Mouse (Mus musculus) kidney, adult 2 months (tissue): ENCODE results near the gene Gm20425. TPM values are rescaled to one million over a fixed set of nuclear protein-coding genes. Genes with fewer than 3 reads are reported as not detected.

Source experiments
- DNase-seq: peaks from one replicate; pipeline ENCODE4 v3.0.0; 2021
- H3K27ac ChIP-seq: fragments of 200-500 bp; 2 replicates; pipeline ENCODE4 v1.5.1; 2012; ENCODE audit warnings: low read depth, low read length, control low read depth, inconsistent platforms; ENCODE audit not compliant: insufficient read depth
- H3K27me3 ChIP-seq: fragments of 200-500 bp; replicated peaks from 2 replicates; pipeline ENCODE4 v1.6.1; 2012; ENCODE audit warnings: mild to moderate bottlenecking, moderate library complexity, low read length, inconsistent platforms; ENCODE audit not compliant: control insufficient read depth, insufficient read depth
- H3K36me3 ChIP-seq: fragments of 200-500 bp; 2 replicates; pipeline ENCODE4 v1.6.1; 2012; ENCODE audit warnings: mild to moderate bottlenecking, moderate library complexity, low read length, inconsistent platforms; ENCODE audit not compliant: control insufficient read depth, insufficient read depth
- H3K4me1 ChIP-seq: fragments of 200-500 bp; 2 replicates; pipeline ENCODE4 v1.6.1; 2011; ENCODE audit warnings: low read length; ENCODE audit not compliant: control insufficient read depth, insufficient read depth
- H3K4me3 ChIP-seq: fragments of 200-500 bp; 2 replicates; pipeline ENCODE4 v1.5.1; 2011; ENCODE audit warnings: mild to moderate bottlenecking, low read depth, low read length, control low read depth; ENCODE audit not compliant: insufficient read depth
- CTCF ChIP-seq: fragments of 200-500 bp; conservative IDR thresholded peaks from 2 replicates; pipeline ENCODE4 v1.5.1; 2011; ENCODE audit warnings: low read depth, mild to moderate bottlenecking, control low read depth, low read length, moderate library complexity, mixed read lengths; ENCODE audit not compliant: insufficient read depth, insufficient read length
- POLR2A ChIP-seq: fragments of 200-500 bp; IDR thresholded peaks from one replicate; pipeline ENCODE4 v1.6.1; 2011; ENCODE audit warnings: low read depth, low read length, control low read depth
- WGBS: fragments of 180-500 bp; shearing (Covaris S2); methylation state at CpG from one replicate; pipeline ENCODE4 v1.1.7; 2018; 5-methylcytosine and 5-hydroxymethylcytosine counted together
- polyA plus RNA-seq: library from polyadenylated mRNA; depleted of rRNA; stranded (reverse); fragments of >200 nt; gene quantifications from 2 replicates; pipeline ENCODE4 v1.2.3, GENCODE M21; 2012

Gene Gm20425
- polyA plus RNA-seq, 1 experiment: not detected

DNA sequence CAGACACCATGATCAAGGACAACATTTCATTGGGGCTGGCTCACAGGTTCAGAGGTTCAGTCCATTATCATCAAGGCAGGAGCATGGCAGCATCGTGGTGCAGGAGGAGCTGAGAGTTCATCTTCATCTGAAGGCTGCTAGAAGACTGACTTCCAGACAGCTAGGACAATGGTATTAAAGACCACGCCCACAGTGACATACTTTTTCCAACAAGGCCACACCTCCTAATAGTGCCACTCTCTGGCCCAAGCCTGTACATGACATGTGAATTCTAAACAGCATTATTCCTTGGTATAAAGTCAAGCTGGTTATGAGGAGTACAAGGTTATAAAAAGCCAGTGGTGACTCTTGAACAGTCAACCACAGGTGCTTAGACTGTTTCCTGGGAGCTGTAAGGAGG, 75.5 kb downstream of the Gm20425 start:
- DNase-seq: no peak
- no peak for TF ChIP-seq CTCF
- no peak for TF ChIP-seq POLR2A
- Histone ChIP-seq H3K27ac (no peak overlapping the region), H3K4me1 (no peaks in the 10 kb centered on the region), H3K4me3 (no peak overlapping the region), H3K27me3 (no peaks in the 10 kb centered on the region), H3K36me3 (no peaks in the 10 kb centered on the region)
- 85% methylated on average over 2 of the region's 2 CpGs for WGBS

- Histone ChIP-seq H3K4me3 (no peak overlapping the region), H3K36me3 (no peaks in the 10 kb centered on the region), H3K27me3 (no peaks in the 10 kb centered on the region), H3K27ac (no peak overlapping the region), H3K4me1 (no peaks in the 10 kb centered on the region)
- TF ChIP-seq POLR2A (no peak), CTCF (no peak)
- DNase-seq: no peak
- 66% methylated on average over 5 of the region's 5 CpGs for WGBS
These were observed 76.8 kb downstream of the Gm20425 start for GRCm38 (mm10) chr9:103153286-103153685.

DNA sequence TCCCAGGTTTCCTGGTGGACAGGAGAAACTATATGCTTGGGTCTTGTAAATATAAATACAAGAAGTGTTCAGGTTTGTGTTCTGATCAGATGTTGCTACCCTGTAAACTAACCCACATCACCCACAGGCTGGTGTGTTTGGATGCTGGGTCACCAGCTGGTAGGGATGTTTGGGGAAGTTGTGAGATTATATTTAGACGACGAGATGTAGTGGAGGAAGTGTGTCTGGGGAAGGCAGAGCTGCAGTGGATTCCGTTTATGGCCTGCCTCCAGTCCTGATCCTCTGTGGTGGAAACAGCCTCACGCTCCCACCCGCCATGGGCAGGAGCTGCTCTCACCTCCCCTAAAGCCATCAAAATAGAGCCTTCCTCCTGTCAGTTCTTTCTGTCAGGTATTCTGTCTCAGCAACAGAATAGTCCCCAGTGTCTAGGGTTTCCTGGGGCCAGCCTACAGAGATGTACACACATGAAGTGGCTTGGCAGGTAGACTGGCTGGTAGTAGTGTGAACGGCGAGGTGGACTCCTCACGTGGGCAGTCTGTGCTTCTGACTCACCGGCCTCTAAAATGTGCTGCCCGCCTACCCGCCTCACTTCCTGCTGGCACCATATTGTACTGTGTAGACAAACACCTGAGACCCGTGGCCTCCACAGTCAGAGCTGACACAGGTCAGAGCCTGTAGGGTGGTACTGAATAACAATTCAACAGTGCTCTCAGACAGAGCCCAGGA, 80.9 kb downstream of the Gm20425 start:
- no peaks in the 10 kb centered on the region for H3K4me1 ChIP-seq
- no peaks in the 10 kb centered on the region for H3K36me3 ChIP-seq
- no peak overlapping the region for H3K4me3 ChIP-seq
- no peaks in the 10 kb centered on the region for H3K27me3 ChIP-seq
- 78% methylated on average over 12 of the region's 12 CpGs for WGBS
- DNase-seq: no peak
- TF ChIP-seq POLR2A: no peak
- TF ChIP-seq CTCF: no peak
- no peak overlapping the region for H3K27ac ChIP-seq

GRCm38 (mm10) chr9:103147103-103147502, 83.0 kb downstream of the Gm20425 start:
- Histone ChIP-seq H3K4me1 (no peaks in the 10 kb centered on the region), H3K36me3 (no peaks in the 10 kb centered on the region), H3K27me3 (no peaks in the 10 kb centered on the region), H3K27ac (no peak overlapping the region), H3K4me3 (no peak overlapping the region)
- DNase-seq: no peak
- WGBS: 79% methylated on average over 13 of the region's 13 CpGs
- TF ChIP-seq POLR2A: no peak
- no peak for TF ChIP-seq CTCF

GRCm38 (mm10) chr9:103146703-103147102, 83.4 kb downstream of the Gm20425 start:
- Histone ChIP-seq H3K36me3 (no peaks in the 10 kb centered on the region), H3K27ac (no peak overlapping the region), H3K27me3 (no peaks in the 10 kb centered on the region), H3K4me1 (no peaks in the 10 kb centered on the region), H3K4me3 (no peak overlapping the region)
- TF ChIP-seq POLR2A (no peak), CTCF (no peak)
- no peak for DNase-seq
- 43% methylated on average over 9 of the region's 9 CpGs for WGBS

DNA sequence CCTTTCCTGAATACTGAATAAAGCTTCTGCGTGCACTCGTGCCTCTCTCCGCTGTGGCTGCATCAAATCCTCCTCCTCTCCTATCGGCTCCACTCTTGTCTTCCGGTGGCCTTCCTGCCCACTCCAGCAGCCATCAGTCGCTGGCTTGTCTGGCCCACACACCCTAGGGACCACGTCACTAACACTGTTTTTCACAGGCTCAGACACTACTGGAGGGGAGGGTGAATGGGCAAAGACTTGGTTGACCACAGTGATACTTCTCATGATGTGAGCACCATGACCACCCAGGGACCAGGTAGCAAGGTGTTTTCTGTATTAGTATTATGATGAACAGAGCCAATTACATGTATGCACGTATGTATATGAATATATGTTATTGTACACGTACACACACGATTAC, 83.8 kb downstream of the Gm20425 start:
- TF ChIP-seq POLR2A: no peak
- 91% methylated on average over 10 of the region's 10 CpGs for WGBS
- Histone ChIP-seq H3K36me3 (no peaks in the 10 kb centered on the region), H3K4me1 (no peaks in the 10 kb centered on the region), H3K27ac (no peak overlapping the region), H3K27me3 (no peaks in the 10 kb centered on the region), H3K4me3 (no peak overlapping the region)
- DNase-seq: no peak

DNA sequence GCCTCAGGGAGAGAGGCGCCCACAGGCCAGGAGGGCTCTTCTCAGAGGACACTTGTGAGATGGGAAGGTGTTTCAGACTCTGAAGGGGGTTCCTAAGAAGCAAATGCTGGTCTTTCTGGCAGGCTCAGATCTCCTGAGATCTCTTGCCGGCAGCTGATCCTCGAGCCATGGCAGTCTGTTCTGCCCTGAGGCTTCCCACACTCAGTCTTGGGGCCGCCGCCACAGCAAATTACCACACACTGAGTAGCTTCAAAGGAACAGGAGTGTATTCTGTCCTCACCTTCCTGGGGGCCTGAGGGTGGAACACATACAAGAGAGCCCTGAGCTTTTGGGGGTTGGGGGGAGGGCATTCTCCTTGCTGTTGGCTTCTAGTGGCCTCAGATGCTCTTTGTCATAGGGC, 84.8 kb downstream of the Gm20425 start:
- TF ChIP-seq POLR2A: no peak
- TF ChIP-seq CTCF: no peak
- Histone ChIP-seq H3K27me3 (no peaks in the 10 kb centered on the region), H3K27ac (no peak overlapping the region), H3K4me3 (no peak overlapping the region), H3K36me3 (no peaks in the 10 kb centered on the region), H3K4me1 (no peaks in the 10 kb centered on the region)
- 76% methylated on average over 5 of the region's 5 CpGs for WGBS
- DNase-seq: no peak
